Mouse (Mus musculus): Measurements from ENCODE around the gene Xxylt1. TPM values are rescaled to one million over a fixed set of nuclear protein-coding genes. Genes with fewer than 3 reads are reported as not detected.

Gene Xxylt1
- total RNA-seq, 1 experiment: 22.6 TPM

DNA sequence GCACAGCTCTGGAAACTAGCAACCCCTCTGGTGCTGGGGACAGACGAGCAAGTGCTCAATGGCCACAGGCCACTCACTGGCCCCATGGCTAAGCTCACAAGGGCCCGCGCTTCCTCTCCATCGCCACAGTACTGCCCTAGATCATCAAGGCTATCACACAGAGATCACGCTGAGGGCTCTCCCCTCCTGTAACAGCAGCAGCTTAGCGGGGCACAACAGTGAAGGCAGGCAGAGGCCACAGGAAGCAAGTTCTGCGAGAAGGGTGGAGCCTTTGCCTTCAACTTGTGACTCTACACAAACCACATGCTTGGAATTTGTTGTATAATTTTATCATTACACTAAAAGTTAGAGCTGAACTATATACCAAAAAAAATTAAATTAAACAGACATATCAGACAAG is 46.0 kb downstream of the Xxylt1 start:
- DNase-seq (ENCODE audit: low read depth, low spot score): no peak
- Histone ChIP-seq H3K9ac (ENCODE audit: insufficient read depth, low read depth, low read length, poor library complexity, severe bottlenecking) (no peak overlapping the region), H3K9me3 (ENCODE audit: control insufficient read depth, insufficient read depth, low read depth, low read length) (no peaks in the 10 kb centered on the region), H3K4me1 (ENCODE audit: control insufficient read depth in 2 of 2, insufficient read depth in 2 of 2, low read length in 2 of 2, poor library complexity in 1 of 2) (peaks cover 12 to 17% of the 10 kb centered on the region in 2 experiments), H3K27ac (ENCODE audit: insufficient read depth, low read depth, low read length, poor library complexity, severe bottlenecking) (no peak overlapping the region), H3K4me3 (ENCODE audit: insufficient read depth in 1 of 2, low read depth in 1 of 2, low read length in 2 of 2, poor library complexity in 1 of 2, severe bottlenecking in 1 of 2) (no peak overlapping the region), H3K36me3 (ENCODE audit: control insufficient read depth, insufficient read depth, low read length, poor library complexity, severe bottlenecking) (0 out of 2 replicates have a peak, but pooled peaks cover 2% of the 10 kb centered on the region)
- TF ChIP-seq MAFK (IDR thresholded peaks at IDR 0.05; ENCODE audit: insufficient read depth, low read depth, low read length) (no peak), ZC3H11A (IDR thresholded peaks at IDR 0.05; ENCODE audit: borderline replicate concordance, low read depth, low read length) (no peak), HCFC1 (IDR thresholded peaks at IDR 0.05; ENCODE audit: borderline replicate concordance, insufficient read depth, low read length) (no peak), ZNF384 (IDR thresholded peaks at IDR 0.05; ENCODE audit: low read depth, low read length) (no peak), CHD2 (IDR thresholded peaks at IDR 0.05; ENCODE audit: low read depth, low read length) (no peak)
- in situ Hi-C loops (cut with MboI; ENCODE audit: low sequenced_read_pairs in 2 of 2, unreplicated experiment in 2 of 2): no loop called here

DNA sequence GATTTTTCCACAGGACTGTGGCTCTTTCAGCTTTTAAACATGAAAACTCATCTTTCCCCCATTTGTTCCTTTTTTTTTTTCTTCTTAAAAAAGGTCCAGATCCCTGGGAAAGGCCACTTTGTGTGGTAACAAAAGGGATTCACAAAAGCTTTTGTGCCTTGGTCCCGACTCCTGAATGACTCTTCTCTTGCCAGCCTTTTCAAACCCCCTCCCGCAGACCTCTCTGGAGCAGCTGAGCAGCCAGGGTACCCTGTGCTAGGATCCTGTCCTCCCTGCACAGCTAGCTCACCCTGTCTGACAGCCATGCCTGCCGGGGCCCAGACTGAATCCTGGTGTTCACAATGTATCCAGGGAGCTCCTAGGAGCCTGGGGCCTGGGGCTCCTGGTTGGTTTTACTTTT is 47.2 kb downstream of the Xxylt1 start:
- Histone ChIP-seq H3K27ac (ENCODE audit: insufficient read depth, low read depth, low read length, poor library complexity, severe bottlenecking) (no peak overlapping the region), H3K9me3 (ENCODE audit: control insufficient read depth, insufficient read depth, low read depth, low read length) (no peaks in the 10 kb centered on the region), H3K9ac (ENCODE audit: insufficient read depth, low read depth, low read length, poor library complexity, severe bottlenecking) (no peak overlapping the region), H3K36me3 (ENCODE audit: control insufficient read depth, insufficient read depth, low read length, poor library complexity, severe bottlenecking) (0 out of 2 replicates have a peak, but pooled peaks cover 2% of the 10 kb centered on the region), H3K4me1 (ENCODE audit: control insufficient read depth in 2 of 2, insufficient read depth in 2 of 2, low read length in 2 of 2, poor library complexity in 1 of 2) (peaks cover 14 to 19% of the 10 kb centered on the region in 2 experiments), H3K4me3 (ENCODE audit: insufficient read depth in 1 of 2, low read depth in 1 of 2, low read length in 2 of 2, poor library complexity in 1 of 2, severe bottlenecking in 1 of 2) (no peak overlapping the region; a peak in 1 of 4 replicates)
- DNase-seq (ENCODE audit: low read depth, low spot score): no peak
- no peak for TF ChIP-seq MAFK (IDR thresholded peaks at IDR 0.05; ENCODE audit: insufficient read depth, low read depth, low read length)
- no peak for TF ChIP-seq ZNF384 (IDR thresholded peaks at IDR 0.05; ENCODE audit: low read depth, low read length)
- no peak for TF ChIP-seq ZC3H11A (IDR thresholded peaks at IDR 0.05; ENCODE audit: borderline replicate concordance, low read depth, low read length)
- no peak for TF ChIP-seq HCFC1 (IDR thresholded peaks at IDR 0.05; ENCODE audit: borderline replicate concordance, insufficient read depth, low read length)
- no peak for TF ChIP-seq CHD2 (IDR thresholded peaks at IDR 0.05; ENCODE audit: low read depth, low read length)
- in situ Hi-C loops (cut with MboI; ENCODE audit: low sequenced_read_pairs in 2 of 2, unreplicated experiment in 2 of 2): no loop called here

GRCm38 (mm10) chr16:31029739-31030485 is 51.3 kb downstream of the Xxylt1 start:
- no peak overlapping the region for H3K9ac ChIP-seq (ENCODE audit: insufficient read depth, low read depth, low read length, poor library complexity, severe bottlenecking)
- no peak overlapping the region for H3K4me3 ChIP-seq (ENCODE audit: insufficient read depth in 1 of 2, low read depth in 1 of 2, low read length in 2 of 2, poor library complexity in 1 of 2, severe bottlenecking in 1 of 2)
- no peak overlapping the region for H3K27ac ChIP-seq (ENCODE audit: insufficient read depth, low read depth, low read length, poor library complexity, severe bottlenecking)
- 0 out of 2 replicates have a peak, but pooled peaks cover 2% of the 10 kb centered on the region for H3K36me3 ChIP-seq (ENCODE audit: control insufficient read depth, insufficient read depth, low read length, poor library complexity, severe bottlenecking)
- H3K9me3 ChIP-seq (ENCODE audit: control insufficient read depth, insufficient read depth, low read depth, low read length): no peaks in the 10 kb centered on the region
- peaks cover 6 to 22% of the 10 kb centered on the region in 2 experiments for H3K4me1 ChIP-seq (ENCODE audit: control insufficient read depth in 2 of 2, insufficient read depth in 2 of 2, low read length in 2 of 2, poor library complexity in 1 of 2)
- DNase-seq (ENCODE audit: low read depth, low spot score): no peak
- in situ Hi-C loops (cut with MboI; ENCODE audit: low sequenced_read_pairs in 2 of 2, unreplicated experiment in 2 of 2): no loop called here
- TF ChIP-seq ZNF384 (IDR thresholded peaks at IDR 0.05; ENCODE audit: low read depth, low read length): no peak
- TF ChIP-seq CHD2 (IDR thresholded peaks at IDR 0.05; ENCODE audit: low read depth, low read length): no peak
- TF ChIP-seq MAFK (IDR thresholded peaks at IDR 0.05; ENCODE audit: insufficient read depth, low read depth, low read length): no peak
- no peak for TF ChIP-seq ZC3H11A (IDR thresholded peaks at IDR 0.05; ENCODE audit: borderline replicate concordance, low read depth, low read length)
- TF ChIP-seq HCFC1 (IDR thresholded peaks at IDR 0.05; ENCODE audit: borderline replicate concordance, insufficient read depth, low read length): no peak

- Histone ChIP-seq H3K9ac (ENCODE audit: insufficient read depth, low read depth, low read length, poor library complexity, severe bottlenecking) (no peak overlapping the region), H3K4me1 (ENCODE audit: control insufficient read depth in 2 of 2, insufficient read depth in 2 of 2, low read length in 2 of 2, poor library complexity in 1 of 2) (peaks cover 10 to 28% of the 10 kb centered on the region in 2 experiments), H3K4me3 (ENCODE audit: insufficient read depth in 1 of 2, low read depth in 1 of 2, low read length in 2 of 2, poor library complexity in 1 of 2, severe bottlenecking in 1 of 2) (no peak overlapping the region), H3K9me3 (ENCODE audit: control insufficient read depth, insufficient read depth, low read depth, low read length) (no peaks in the 10 kb centered on the region), H3K36me3 (ENCODE audit: control insufficient read depth, insufficient read depth, low read length, poor library complexity, severe bottlenecking) (no peaks in the 10 kb centered on the region), H3K27ac (ENCODE audit: insufficient read depth, low read depth, low read length, poor library complexity, severe bottlenecking) (no peak overlapping the region)
- TF ChIP-seq MAFK (IDR thresholded peaks at IDR 0.05; ENCODE audit: insufficient read depth, low read depth, low read length) (no peak), CHD2 (IDR thresholded peaks at IDR 0.05; ENCODE audit: low read depth, low read length) (no peak), HCFC1 (IDR thresholded peaks at IDR 0.05; ENCODE audit: borderline replicate concordance, insufficient read depth, low read length) (no peak), ZC3H11A (IDR thresholded peaks at IDR 0.05; ENCODE audit: borderline replicate concordance, low read depth, low read length) (no peak), ZNF384 (IDR thresholded peaks at IDR 0.05; ENCODE audit: low read depth, low read length) (no peak)
- no peak for DNase-seq (ENCODE audit: low read depth, low spot score)
- in situ Hi-C loops (cut with MboI; ENCODE audit: low sequenced_read_pairs in 2 of 2, unreplicated experiment in 2 of 2): no loop called here
Observed at GRCm38 (mm10) chr16:31027675-31028074, 53.6 kb downstream of the Xxylt1 start.
